ENCODE assay signal across 9 mouse cellular contexts in the genomic region with DNA sequence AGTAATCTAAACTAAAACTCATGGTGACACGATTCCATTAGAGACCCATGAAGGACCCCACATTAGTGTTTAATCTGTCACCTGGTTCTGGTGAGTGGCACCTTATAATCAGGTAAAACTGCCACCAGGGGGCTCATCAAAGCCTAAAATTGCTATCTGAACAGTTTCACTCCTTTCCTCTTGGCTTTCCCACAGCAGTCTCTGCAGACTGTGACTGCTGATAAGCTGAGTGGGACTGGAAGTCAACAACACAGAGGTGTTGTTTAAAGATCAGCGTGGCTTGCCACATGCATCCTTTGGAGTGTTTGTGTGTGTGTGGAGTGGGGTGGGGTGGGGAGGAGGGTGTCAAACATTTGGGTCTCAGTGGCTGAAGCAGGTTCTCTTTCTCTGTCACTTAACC.
DNase-seq lines count a peak whose midpoint lies in the region; ATAC-seq lines count a peak whose summit lies in the region.
"Had no signal": no experiment of that assay in that cellular context is flagged by ENCODE, and none has a peak within 500 bp of the region (broad histone marks: within the 10 kb centered on the region; RNA-seq: fewer than 3 reads in every experiment).

No protein-coding gene starts in this region.

- no peak overlapping the region for H3K4me2 ChIP-seq in hindbrain, embryonic 14.5 days (replicated peaks)
- H3K4me2 ChIP-seq in hindbrain, embryonic 12.5 days (replicated peaks): no peak overlapping the region
- H3K4me2 ChIP-seq: hindbrain, embryonic 15.5 days had no signal

- 58% methylated on average over 2 of the region's 2 CpGs for WGBS in hindbrain, embryonic 14.5 days
- WGBS in hindbrain, embryonic 12.5 days: 47% methylated on average over 2 of the region's 2 CpGs

- no peak overlapping the region for H3K27ac ChIP-seq in hindbrain, embryonic 14.5 days
- H3K27ac ChIP-seq in hindbrain, embryonic 12.5 days: no peak overlapping the region
- H3K27ac ChIP-seq: hindbrain, embryonic 15.5 days had no signal

- peak; percentile 55; the same call in 1 of the 2 replicates for ATAC-seq in hindbrain, embryonic 14.5 days (ENCODE audit: low FRiP score)
- no peak for ATAC-seq in hindbrain, embryonic 12.5 days (ENCODE audit: low FRiP score)
- ATAC-seq in hematopoietic stem cell, adult 5-6 weeks (replicated peaks in 1 of 2; ENCODE audit: insufficient read depth in 1 of 2, low FRiP score in 2 of 2, low TSS enrichment in 1 of 2, low read depth in 1 of 2, poor library complexity in 2 of 2, severe bottlenecking in 2 of 2): peak; percentile 27 to 29; a peak in 2 of 4 replicates

- H3K4me3 ChIP-seq in hindbrain, embryonic 14.5 days (replicated peaks; ENCODE audit: low read length): no peak overlapping the region
- H3K4me3 ChIP-seq in hindbrain, embryonic 12.5 days: no peak overlapping the region
- H3K4me3 ChIP-seq: hindbrain, embryonic 15.5 days had no signal

- peaks cover 6% of the 10 kb centered on the region; the same call in 1 of the 2 replicates for H3K9me3 ChIP-seq in hindbrain, embryonic 14.5 days (ENCODE audit: control insufficient read depth, low read length)
- H3K9me3 ChIP-seq in hindbrain, embryonic 12.5 days (replicated peaks): no peaks in the 10 kb centered on the region
- H3K9me3 ChIP-seq: hindbrain, embryonic 15.5 days had no signal

- H3K27me3 ChIP-seq in hindbrain, embryonic 14.5 days (ENCODE audit: control insufficient read depth, insufficient read depth, low read length): no peaks in the 10 kb centered on the region
- H3K27me3 ChIP-seq in hindbrain, embryonic 12.5 days: no peaks in the 10 kb centered on the region
- H3K27me3 ChIP-seq: hindbrain, embryonic 15.5 days had no signal

- peak; percentile 29 for DNase-seq in hindbrain, embryonic 14.5 days (ENCODE audit: low spot score)
- DNase-seq in retina, embryonic 14.5 days (ENCODE audit: low spot score): peak; percentile 37
- no peak for DNase-seq in retina, postnatal 1 day
- DNase-seq in right cerebral cortex, postnatal 14 days: peak; percentile 29
- DNase-seq in adrenal gland, adult 8-10 months: no peak
- DNase-seq in frontal cortex, postnatal 14 days (ENCODE audit: low spot score in 2 of 2): no peak

- no peak overlapping the region for H3K9ac ChIP-seq in hindbrain, embryonic 14.5 days
- H3K9ac ChIP-seq in hindbrain, embryonic 12.5 days: no peak overlapping the region
- H3K9ac ChIP-seq: hindbrain, embryonic 15.5 days had no signal

- no peaks in the 10 kb centered on the region for H3K36me3 ChIP-seq in hindbrain, embryonic 14.5 days (replicated peaks; ENCODE audit: control insufficient read depth, insufficient read depth)
- no peaks in the 10 kb centered on the region for H3K36me3 ChIP-seq in hindbrain, embryonic 12.5 days
- H3K36me3 ChIP-seq: hindbrain, embryonic 15.5 days had no signal

- 0 out of 2 replicates have a peak, but pooled peaks cover 4% of the 10 kb centered on the region for H3K4me1 ChIP-seq in hindbrain, embryonic 14.5 days (replicated peaks; ENCODE audit: control insufficient read depth, insufficient read depth, low read length)
- H3K4me1 ChIP-seq in hindbrain, embryonic 12.5 days: no peaks in the 10 kb centered on the region

Comparison
In these comparisons a context has a peak if more than half of its experiments do, and no peak if none do; other contexts are left out.
1. DNase-seq: peak in hindbrain, embryonic 14.5 days (single experiment), retina, embryonic 14.5 days (single experiment) and right cerebral cortex, postnatal 14 days (single experiment); none in retina, postnatal 1 day (single experiment), adrenal gland, adult 8-10 months (single experiment) and frontal cortex, postnatal 14 days (0 of 2).